9 mouse cellular contexts compared by ENCODE assay signal in the genomic region with DNA sequence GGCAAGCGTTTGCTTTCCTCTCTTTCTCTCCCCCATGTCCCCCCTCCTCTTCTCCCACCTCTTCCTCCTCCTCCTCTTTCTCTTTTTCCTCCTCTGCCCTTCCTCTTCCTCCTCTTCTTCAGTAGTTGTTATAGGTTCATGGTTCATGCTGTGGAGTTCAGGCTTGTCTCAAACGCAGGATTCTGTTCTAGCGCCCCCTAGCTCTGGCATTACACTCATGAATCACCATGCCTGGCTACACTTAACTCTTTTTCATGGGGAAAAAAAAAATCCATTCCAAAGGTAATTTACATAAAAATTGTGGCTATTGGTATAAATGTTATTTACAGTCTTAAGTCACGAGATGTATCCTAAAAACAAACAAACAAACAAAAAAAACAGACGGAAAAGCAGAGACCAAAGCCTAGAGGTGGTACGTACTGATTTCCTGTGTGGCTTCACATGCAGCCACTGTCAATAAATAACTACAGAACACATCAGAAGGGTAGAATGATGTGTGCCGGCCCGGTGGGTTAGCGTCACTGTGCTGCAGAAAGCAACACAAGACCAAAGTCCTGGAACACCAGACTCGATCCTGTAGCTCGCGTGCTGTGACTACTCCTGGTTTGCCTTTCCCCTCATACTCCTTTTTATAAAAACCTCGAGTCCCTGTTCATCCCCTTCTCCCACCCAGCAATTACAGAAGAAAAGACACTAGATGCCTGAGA. TPM values are rescaled to one million over a fixed set of nuclear protein-coding genes. Genes with fewer than 3 reads are reported as not detected.
DNase-seq lines count a peak whose midpoint lies in the region; ATAC-seq lines count a peak whose summit lies in the region.
"Had no signal": no experiment of that assay in that cellular context is flagged by ENCODE, and none has a peak within 500 bp of the region (broad histone marks: within the 10 kb centered on the region; RNA-seq: fewer than 3 reads in every experiment).

No protein-coding gene starts in this region.

- peak; percentile 43 for DNase-seq in forebrain, embryonic 10.5 days (ENCODE audit: extremely low spot score, low spot score)
- peak; percentile 48 for DNase-seq in midbrain, embryonic 10.5 days (ENCODE audit: low spot score)
- DNase-seq in T-cell, adult 2 months (ENCODE audit: low spot score) = peak; percentile 50
- peak; percentile 60 for DNase-seq in lung, postnatal 25 days (ENCODE audit: low spot score)

- WGBS in forebrain, embryonic 10.5 days = 58% methylated on average over 13 of the region's 13 CpGs
- 59% methylated on average over 13 of the region's 13 CpGs for WGBS in forebrain, embryonic 12.5 days
- WGBS in midbrain, embryonic 10.5 days = 61% methylated on average over 13 of the region's 13 CpGs
- WGBS in midbrain, embryonic 13.5 days = 59% methylated on average over 13 of the region's 13 CpGs

- H3K9me3 ChIP-seq in forebrain, embryonic 10.5 days = no peaks in the 10 kb centered on the region
- H3K9me3 ChIP-seq in forebrain, embryonic 12.5 days = no peaks in the 10 kb centered on the region
- no peaks in the 10 kb centered on the region for H3K9me3 ChIP-seq in midbrain, embryonic 10.5 days (replicated peaks)
- H3K9me3 ChIP-seq in midbrain, embryonic 13.5 days = no peaks in the 10 kb centered on the region

- H3K27me3 ChIP-seq in forebrain, embryonic 10.5 days (ENCODE audit: poor library complexity, severe bottlenecking) = peaks cover 28% of the 10 kb centered on the region
- no peaks in the 10 kb centered on the region; the same call in 1 of the 2 replicates for H3K27me3 ChIP-seq in forebrain, embryonic 12.5 days
- peaks cover 28% of the 10 kb centered on the region for H3K27me3 ChIP-seq in midbrain, embryonic 10.5 days (ENCODE audit: low read depth, poor library complexity, severe bottlenecking)
- no peaks in the 10 kb centered on the region for H3K27me3 ChIP-seq in midbrain, embryonic 13.5 days

- no peak for ATAC-seq in forebrain, embryonic 12.5 days (ENCODE audit: low FRiP score)
- ATAC-seq in midbrain, embryonic 13.5 days = no peak
- ATAC-seq in granulocyte monocyte progenitor cell, adult 5-6 weeks (replicated peaks; ENCODE audit: poor library complexity, severe bottlenecking) = peak; percentile 40; the same call in 1 of the 2 replicates
- no peak for ATAC-seq in frontal cortex, adult (ENCODE audit: low TSS enrichment)

- no peak overlapping the region for H3K4me2 ChIP-seq in forebrain, embryonic 12.5 days
- H3K4me2 ChIP-seq in midbrain, embryonic 13.5 days (replicated peaks) = no peak overlapping the region

- H3K4me1 ChIP-seq in forebrain, embryonic 10.5 days = peaks cover 62% of the 10 kb centered on the region
- peaks cover 65% of the 10 kb centered on the region for H3K4me1 ChIP-seq in forebrain, embryonic 12.5 days
- H3K4me1 ChIP-seq in midbrain, embryonic 10.5 days = peaks cover 59% of the 10 kb centered on the region
- H3K4me1 ChIP-seq in midbrain, embryonic 13.5 days (replicated peaks) = peaks cover 70% of the 10 kb centered on the region

- H3K9ac ChIP-seq in forebrain, embryonic 12.5 days = no peak overlapping the region
- H3K9ac ChIP-seq in midbrain, embryonic 13.5 days (replicated peaks) = no peak overlapping the region

- no peak overlapping the region for H3K27ac ChIP-seq in forebrain, embryonic 10.5 days
- no peak overlapping the region for H3K27ac ChIP-seq in forebrain, embryonic 12.5 days
- no peak overlapping the region for H3K27ac ChIP-seq in midbrain, embryonic 10.5 days (replicated peaks)
- H3K27ac ChIP-seq in midbrain, embryonic 13.5 days = no peak overlapping the region
- H3K27ac ChIP-seq: macrophage had no signal

- H3K36me3 ChIP-seq in forebrain, embryonic 10.5 days (replicated peaks) = no peaks in the 10 kb centered on the region
- H3K36me3 ChIP-seq in forebrain, embryonic 12.5 days (replicated peaks) = no peaks in the 10 kb centered on the region
- H3K36me3 ChIP-seq in midbrain, embryonic 10.5 days = no peaks in the 10 kb centered on the region
- H3K36me3 ChIP-seq in midbrain, embryonic 13.5 days = no peaks in the 10 kb centered on the region

- H3K4me3 ChIP-seq in forebrain, embryonic 10.5 days = no peak overlapping the region
- H3K4me3 ChIP-seq in forebrain, embryonic 12.5 days (replicated peaks) = no peak overlapping the region
- H3K4me3 ChIP-seq in midbrain, embryonic 10.5 days = no peak overlapping the region
- no peak overlapping the region for H3K4me3 ChIP-seq in midbrain, embryonic 13.5 days (replicated peaks)

RNA-seq across cellular contexts. Expression of a gene that starts 3.4 kb away (rescaled TPM):
- polyA plus RNA-seq in forebrain, embryonic 10.5 days (2016; fragmentation: Nextera tagmentation; extraction: Ambion mirVana) = 23.4 and 26.2 TPM in 2 replicates
- polyA plus RNA-seq in forebrain, embryonic 12.5 days (2016; fragmentation: Nextera tagmentation; extraction: Ambion mirVana) = 24.8 and 26.0 TPM in 2 replicates
- 20.7 and 21.8 TPM in 2 replicates for polyA plus RNA-seq in midbrain, embryonic 10.5 days (2016; fragmentation: Nextera tagmentation; extraction: Ambion mirVana)
- 25.3 and 28.2 TPM in 2 replicates for polyA plus RNA-seq in midbrain, embryonic 13.5 days (2015; fragmentation: Nextera tagmentation; extraction: Ambion mirVana)
- total RNA-seq in granulocyte monocyte progenitor cell, adult 5-6 weeks (2014; fragmentation: Nextera tagmentation) = 14.3 and 16.8 TPM in 2 replicates
- 45.2 and 102 TPM in 2 replicates for total RNA-seq in granulocyte monocyte progenitor cell, adult 5-6 weeks (2017)
